Mouse (Mus musculus): Measurements from ENCODE around the gene Lpp.

Lpp gene

DNA sequence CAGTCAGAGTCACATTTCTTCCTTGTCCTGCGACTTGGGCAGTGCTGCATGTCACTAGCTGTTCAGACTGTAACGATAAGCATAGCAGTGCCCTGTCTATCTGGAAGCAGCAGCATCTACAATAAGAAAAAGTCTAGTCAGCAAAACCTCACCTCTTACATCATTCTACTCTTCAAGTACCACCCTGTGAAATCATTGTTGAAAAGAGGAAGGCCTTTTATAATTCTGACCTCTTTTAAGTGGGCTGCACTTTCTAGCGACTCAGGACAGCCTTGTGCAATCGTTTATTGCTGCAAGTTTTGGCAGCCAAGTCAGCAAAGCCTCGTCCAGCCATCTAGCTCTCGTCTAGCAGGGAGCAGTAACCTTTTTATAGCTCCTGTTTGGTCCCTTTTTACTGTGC, 498.1 kb downstream of the Lpp start:
- DNase-seq: peak in 1 of 2 experiments; percentile 60

DNA sequence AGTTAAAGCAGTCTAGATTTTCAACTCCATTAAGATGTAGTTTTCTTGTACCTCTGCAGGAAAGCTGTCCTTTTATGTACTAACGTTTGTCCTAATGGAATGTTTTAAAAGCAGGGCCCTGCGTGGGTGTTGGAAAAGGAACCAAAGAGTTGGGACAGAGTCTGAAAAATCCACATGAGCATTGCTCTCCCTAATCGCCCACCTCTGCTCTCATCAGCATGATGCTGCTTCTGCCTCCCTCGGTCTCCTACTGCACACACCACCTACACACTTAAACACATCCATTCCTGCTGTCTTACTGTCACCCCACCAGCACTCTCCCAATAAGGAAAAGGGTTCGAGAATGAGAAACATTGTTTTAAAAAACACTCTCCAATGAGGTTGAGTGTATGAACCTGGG, 501.9 kb downstream of the Lpp start:
- DNase-seq: no peak

DNA sequence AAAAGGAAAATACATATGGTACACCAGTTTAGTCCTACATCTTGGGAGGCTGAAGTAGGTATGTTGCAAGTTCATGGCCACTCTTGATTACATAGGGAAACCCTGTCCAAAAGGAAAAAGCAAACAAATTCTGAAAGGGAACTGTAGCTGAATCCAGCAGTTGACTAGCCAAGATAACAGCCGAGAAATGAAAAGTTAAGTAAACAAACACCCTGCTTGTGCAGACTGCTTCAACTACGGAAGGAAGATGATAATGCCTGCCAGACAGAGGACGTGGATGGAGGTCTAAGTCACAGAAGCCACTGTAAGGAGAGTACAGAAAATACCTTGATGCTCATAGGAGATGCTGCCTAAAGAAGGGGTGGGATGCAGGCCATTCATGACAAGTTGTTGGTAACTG, 504.3 kb downstream of the Lpp start:
- DNase-seq: no peak

DNA sequence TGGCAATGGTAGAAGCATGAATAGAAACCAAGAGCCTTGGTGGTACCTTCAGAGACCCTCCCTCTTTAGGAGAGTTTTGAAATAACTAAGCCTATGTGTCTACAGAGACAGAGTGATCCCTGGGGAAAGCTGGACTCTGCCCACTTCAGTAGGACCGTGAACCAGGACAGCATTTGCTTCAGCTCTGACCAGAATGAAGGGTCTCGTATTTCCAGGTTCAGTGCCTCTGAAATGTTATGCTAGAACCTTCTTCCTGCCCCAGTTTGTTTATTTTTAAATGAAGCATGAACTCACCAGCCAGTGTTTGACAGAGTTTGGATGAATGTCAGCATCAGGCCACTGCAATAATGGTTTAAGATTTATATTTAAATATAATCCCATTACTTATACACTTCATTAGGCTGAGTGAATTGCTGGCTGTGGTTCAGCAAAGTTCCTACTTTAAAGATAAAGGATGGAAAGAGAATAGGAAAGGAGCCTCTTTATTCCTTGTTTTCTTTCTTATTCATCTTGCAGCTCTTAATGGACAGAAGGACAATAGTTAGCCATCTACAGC, 507.0 kb downstream of the Lpp start:
- no peak for DNase-seq

DNA sequence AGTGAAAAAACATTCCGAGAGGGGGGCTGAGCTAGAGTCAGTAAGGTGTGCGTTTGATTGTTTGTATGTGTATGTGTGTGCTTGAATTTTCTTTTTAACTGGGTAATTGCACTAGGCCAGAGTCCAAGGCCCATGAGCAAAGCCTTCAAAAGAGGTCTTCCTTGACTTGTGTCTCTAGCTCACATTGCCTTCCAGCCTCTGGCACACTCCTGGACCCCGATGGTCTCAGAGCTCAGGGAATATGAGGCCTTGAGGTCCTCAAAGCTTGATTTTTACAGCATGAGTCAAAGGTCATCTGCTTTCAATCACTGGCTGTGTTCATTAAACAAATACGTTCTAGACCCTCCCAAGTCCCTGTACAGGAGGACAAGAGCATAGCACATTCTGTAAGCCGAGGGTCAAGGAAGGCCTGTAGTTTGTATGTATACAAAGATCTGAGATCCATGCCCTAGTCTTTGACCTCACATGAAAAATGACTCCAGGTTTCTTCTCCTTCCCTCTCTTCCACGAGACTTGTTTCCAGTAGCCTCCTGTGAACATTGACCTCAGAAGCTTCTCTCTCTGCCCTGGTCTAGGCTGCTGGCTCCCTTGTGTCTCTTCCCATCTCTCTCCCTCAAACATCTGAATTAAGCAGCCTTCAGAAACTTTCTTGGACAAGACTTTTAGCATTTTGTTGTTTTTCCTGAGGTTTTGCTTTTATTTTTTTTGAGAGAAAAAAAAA, 508.0 kb downstream of the Lpp start:
- DNase-seq: no peak

DNA sequence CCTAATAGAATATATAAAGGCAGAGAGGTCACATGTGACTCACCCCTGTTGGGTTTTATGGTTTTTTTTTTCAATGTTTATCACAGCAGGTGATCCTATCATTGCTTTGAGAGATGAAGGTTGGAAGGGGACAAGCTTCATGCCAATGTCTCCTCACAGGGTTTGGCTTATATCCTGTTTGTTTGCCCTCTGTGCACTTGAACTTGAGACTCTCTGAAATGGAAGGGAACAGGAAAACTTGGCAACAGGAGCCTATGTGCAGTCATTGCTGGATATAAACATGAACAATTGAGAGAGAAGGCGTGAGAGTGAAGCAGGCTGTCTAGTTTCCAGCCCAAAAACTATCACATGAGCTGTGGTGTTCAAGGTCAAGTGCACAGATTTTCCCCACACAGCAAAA, 508.8 kb downstream of the Lpp start:
- no peak for DNase-seq

DNA sequence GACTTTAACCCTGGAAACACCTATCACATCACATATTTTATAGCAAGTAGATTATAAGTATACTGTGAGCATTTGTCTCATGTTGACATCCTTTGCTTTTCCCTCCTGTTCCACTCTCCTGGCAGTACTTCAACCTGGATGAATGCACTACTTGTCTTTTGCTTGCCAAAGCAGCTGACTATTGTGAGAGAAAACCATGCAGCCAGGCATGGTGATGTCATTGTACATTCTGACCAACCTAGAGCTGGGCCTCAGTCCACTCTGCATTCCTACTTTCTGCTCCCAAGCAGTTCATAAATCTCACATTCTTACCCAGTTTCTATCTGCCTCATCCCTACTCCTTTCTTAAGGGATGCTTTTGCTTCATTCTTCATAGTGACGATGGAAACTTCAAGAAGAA, 515.6 kb downstream of the Lpp start:
- no peak for DNase-seq

DNA sequence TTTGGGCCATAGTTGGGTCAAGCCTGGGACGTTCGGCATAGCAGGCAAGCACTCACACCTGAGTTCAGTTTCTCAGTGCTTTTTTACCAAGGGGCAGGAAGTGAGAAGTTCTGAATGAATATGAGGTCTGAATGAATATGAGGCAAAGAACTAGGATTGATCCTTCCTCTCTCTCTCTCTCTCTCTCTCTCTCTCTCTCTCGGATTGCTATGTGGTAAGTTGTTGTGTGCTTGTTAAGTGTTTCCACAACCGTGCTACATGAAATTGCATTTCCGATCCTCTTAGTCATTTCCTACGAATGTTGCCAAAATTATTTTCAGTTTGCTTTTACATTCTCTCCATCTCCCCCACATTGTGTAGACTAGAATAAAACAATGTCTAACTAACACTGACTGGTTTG, 517.0 kb downstream of the Lpp start:
- no peak for DNase-seq

DNA sequence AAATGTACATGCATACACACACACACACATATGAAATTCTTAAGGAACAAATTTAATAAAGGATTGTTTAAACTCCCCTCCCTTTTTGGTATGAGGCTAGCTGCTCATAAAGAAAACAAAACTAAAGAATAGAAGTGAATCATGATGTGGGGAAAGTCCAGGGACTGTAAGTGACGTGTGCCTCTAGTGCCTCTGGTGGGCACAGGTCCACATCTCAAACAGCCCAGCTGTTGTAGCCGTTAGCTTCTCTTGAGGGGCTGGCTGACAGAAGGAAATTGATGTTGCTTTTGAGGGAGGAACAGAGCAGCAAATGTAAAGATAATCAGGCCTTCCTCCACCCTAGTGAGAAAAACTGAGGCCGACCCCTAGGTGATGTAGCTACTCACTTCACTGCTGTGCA, 517.5 kb downstream of the Lpp start:
- DNase-seq: no peak

DNA sequence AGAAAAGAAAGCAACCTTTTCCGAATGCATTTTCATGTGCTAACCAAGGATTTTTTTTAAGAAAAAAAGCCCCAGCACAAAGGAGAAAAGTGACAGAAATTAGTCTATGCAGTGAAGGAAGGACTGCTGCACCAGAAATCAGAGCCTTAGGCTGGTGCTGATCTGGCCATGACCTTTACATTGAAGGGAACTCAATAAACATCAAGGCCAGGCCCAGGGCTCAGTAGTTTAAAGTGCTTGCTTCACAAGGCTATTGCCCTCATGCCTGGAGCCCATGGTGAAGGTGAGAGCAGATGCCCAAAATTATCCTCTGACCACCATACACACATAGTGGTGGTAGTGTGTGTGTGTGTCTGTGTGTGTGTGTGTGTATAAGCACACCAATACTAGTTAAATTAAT, 519.1 kb downstream of the Lpp start:
- DNase-seq: no peak

DNA sequence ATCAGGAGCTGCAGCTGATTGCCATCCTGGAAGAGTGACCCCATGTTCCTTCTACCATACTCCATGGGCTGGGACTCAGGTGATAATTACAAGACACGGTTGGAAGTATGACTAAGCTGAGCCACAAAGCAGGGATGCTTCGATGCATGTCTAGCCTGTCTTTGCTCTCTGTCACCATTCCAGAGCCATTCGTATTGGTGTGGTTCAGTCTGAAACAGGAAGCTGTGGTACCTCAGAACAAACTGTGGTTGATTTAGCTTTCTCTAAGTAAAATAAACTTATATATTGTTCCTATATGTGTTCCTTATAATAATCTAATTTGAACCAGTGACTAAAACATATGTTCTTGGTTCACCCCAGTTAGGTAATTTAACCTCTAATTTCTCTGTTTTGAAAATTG, 519.7 kb downstream of the Lpp start:
- no peak for DNase-seq

DNA sequence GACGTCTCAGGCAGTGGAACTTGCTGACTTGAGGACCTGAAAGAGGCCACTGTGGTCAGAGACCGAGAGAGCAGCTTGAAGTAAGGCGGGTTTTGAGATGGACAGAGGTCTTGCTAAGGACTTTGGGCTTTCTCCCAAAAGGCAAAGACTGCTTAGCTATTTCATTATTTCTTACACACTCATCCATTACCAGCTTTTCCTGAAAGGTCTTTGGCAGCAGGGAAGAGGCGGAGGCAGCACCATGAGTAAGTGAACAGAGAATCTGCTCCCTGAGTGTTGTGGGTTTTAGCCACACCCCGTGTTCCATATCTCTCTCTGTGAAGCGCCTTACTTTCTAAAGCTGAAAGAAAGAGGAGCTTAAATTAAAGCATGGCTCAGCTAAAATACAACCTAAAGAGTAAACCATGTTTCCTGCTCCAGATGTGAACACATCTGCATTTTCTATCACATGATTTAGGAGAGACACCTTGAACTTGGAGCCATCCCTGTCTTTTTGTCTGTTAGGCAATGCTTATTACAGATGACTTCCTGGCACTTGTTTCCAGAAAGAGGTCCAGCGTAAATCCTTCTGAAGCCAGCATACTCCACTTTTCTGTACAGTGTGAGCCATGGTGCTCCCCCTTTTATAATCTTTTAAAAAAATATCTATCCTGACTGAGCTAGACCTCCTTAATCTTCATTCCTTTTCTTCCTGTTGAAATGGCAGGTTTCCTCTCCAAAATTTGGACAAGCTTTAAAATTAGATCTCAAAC, 520.5 kb downstream of the Lpp start:
- peak in 1 of 2 experiments; percentile 59 for DNase-seq

DNA sequence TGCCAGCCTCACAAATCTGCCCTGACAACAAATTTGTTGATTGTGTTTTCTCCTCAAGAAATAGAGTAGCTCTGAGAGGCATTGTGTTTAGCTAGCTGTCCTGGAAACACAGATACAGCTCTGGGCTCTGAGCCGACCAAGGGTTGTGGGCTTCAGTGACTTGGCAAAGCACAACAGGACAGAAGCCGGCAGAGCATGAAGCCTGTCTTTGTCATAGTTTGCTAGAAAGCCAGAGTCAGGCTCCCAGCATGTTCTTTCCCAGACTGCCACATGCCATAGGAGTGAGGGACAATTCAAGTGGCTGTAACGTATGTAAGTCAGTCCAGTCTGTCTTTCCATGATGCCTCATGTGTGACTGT, 521.1 kb downstream of the Lpp start:
- peak; percentile 24 to 66 for DNase-seq

DNA sequence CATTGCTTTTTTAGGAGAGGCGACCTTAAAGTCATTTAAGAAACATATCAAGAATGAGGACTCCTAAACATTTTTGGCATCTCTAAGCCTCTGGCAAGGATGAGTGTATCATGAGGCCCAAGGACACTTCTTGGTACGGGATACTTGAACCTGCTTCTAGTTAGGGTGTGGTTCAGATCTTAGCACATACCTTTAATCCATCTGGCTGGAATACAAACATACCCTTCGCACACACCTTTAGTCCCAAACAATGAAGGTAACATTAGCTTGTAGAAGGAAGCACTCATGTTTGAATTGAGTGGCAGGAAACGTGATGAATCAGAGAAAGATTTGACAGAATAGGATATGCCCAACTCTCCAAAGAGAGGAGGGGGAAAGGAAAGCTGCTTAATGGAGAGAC, 522.2 kb downstream of the Lpp start:
- DNase-seq: no peak

DNA sequence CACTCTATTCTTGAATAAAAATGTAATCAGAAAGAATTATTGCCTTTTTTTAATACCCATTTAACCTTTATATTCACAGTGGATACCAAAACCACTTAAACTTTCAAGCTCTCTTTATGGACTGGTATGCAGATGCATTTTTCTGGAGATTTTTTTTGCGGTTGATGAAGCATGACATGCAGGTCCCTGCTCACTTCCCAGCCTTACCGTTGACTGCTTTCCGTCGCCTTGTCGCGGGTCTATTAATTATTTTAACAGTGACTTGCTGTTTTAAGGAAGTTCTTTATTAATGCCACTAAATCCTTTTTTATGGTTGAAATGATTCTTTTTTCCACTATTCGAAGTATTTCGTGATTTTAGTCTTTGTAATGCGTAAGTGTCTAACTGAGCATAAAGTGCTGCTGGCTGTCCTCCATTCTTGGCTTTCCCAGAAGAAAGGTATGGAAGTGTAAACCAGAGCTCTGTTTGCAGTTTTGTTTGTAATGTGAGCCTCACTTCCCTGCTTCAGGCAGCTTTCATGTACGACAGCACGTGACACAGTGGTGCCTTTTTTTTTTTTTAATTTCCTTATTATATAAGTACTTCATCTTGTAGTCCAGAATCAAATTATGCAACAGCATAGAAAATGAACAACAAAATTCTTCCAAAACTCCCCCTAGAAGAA, 526.2 kb downstream of the Lpp start:
- peak in 1 of 2 experiments; percentile 40 for DNase-seq

DNA sequence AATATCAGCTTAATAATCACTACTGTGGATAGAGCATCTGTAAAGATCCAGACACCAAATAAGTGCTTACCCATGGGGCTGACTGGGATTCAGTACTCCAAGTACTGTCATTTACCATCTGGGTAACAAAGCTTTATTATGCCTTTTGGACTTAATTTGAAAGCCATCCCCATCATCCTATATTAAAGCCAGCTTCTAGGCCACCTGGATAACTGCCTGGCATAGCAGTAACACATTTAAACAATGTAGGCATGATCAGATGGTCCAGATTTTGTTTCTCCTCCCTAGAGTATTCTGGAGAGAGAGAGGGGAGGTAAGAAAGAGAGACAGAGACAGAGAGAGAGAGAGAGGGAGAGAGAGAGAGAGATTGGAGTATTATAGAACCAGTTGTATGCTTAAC, 536.8 kb downstream of the Lpp start:
- no peak for DNase-seq

DNA sequence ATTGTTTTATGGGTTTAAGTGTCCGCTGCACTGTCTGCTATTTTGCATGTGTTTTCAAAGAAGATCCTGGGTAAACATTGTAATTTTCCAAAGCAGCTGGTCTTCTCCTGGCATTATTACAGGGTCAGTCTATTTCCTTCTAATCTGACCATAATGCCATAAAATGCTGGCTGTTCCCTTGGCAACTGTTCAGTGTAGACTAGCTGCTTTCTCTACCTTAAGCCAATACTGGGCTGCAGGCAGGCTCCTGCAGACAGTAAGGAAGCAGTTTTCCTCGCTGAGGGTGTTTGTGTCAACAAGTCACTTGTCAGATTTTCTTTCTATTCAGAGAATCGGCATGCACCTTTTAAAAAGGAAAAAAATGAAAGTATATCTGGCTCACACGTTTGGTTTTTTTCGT, 537.3 kb downstream of the Lpp start:
- no peak for DNase-seq

DNA sequence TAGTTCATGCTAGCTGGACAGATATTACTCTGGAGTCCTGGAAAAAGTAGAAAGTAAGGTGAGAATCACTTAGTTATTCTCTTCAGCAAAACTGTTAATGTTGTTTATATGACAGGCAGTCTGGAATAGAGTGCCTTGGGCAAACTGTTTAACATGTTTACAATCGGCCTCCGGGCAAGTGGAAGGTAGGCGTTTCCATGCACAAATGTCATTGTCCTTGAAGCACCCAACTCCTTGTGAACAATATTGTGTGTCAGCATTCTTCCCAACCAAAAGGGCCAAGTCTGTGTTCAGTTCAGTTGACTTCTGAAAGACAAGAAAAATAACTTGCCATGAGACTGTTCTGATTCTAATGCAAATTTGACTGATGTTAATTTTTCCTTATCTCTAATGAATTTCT, 539.5 kb downstream of the Lpp start:
- DNase-seq: no peak

DNA sequence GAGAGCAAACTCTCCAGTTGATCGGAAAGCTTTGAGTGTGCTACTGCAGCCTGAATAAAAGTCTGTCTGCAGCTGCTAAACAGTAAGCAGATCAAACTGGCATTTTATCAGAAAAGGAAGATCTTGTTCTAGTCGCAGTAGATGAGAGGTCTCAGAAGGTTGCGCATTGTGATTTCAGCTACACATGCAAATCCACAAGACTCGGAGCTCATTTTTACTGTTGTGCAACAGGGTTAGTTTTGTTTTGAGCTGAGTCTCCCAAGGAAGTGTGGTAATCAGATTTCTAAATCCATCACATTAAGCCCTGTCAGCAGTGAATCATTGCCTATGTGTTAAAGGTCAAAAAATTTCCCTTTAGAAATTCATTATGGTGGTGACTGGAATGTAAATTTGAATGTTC, 540.4 kb downstream of the Lpp start:
- no peak for DNase-seq

DNA sequence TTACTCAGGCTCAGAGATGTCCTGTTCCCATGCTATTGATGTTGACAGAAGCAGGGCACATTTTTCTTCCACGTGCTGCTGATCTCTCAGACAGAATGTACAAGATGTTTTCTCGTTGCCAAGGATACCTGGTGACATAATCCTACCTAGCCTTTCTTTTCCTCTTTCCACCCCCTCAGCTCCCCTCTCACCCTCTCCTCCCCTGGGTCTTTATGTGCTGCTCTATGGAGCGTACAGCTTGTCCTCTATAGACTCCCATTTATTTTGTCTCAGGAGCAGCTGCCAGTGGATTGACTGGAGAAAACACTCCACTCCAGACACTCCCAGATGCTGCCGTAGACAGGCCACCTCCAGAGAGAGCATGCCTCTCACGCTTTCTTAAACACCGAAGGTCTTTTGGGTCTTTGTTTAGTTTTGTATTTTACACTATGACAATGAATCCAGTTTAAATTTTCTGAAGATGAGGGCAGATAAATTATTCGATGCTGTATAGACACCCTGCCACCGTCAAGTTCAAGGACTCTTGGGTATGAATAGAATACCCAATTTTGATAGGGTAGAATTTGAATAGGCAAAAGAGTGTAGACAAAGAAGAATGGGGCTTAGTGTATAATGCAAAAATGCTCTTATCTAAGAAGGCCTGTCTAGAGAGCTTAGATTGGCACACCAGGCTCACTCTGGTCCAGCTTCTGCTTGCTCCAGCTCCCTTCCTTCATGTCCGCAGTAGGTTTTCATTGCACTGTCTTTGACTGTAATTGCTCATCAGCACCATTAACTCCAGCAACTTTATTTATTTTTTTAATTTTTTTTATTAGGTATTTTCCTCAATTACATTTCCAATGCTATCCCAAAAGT, 548.2 kb downstream of the Lpp start:
- DNase-seq: no peak

DNA sequence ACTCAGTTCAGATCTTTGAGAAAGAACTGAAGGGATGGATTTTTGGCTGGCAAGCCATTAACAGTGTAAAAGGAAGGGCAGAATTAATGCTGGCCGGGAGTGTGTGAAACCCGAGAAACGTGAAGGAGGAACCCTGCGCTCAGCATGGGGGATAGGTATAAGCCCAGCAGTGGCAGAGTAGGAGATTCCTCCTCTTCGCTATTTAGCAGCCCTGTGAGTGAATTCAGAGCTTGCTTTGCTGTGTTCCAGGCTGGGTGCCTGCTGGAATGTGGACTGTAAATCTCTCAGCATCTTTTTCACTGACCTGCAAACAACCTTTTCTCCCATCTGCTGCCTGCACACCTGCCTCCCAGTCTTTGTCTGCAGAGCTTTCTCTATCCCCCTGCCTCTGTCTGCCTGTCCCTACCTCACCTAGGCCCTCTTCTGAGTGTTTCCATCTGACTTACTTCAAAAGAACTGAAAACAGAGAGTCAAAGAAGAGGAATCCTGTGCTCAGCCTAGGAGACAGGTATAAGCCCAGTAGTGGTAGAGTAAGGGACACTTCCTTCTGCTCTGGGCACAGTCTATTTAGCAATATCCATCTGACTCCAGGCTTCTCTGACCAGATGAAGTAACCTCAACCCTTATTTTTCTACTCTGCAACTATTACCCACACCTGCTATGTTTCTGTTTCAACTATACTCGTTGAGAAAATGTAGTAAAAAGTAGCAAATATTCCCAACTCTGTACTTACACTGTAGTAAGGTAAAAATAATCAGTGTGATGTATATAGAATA, 550.4 kb downstream of the Lpp start:
- DNase-seq: no peak

DNA sequence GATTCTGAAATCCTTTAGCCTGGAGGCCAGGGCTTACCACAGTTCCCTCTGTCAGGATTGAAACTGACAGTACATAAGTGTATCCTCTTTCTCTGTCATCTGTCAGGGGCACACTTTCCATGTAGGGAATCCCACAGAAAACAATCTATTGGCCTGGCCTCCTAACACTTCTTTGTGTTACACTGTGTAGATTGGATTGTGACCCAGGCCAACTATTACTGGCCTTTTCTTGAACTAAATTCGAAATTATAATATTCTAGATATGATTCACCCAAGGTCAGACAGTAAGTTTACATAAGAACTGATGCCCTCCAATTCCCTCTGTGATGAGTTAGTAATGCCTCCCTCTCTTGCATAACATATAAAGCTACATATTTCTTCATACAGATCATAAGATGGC, 553.0 kb downstream of the Lpp start:
- no peak for DNase-seq
